Mouse (Mus musculus) lung, adult 2 months (tissue): ENCODE measurements around the gene Tbc1d9b.

ENCODE experiments used
- CTCF ChIP-seq: fragments of 200-500 bp; IDR thresholded peaks from 2 replicates; pipeline ENCODE4 v1.5.1; 2011; ENCODE audit warnings: mild to moderate bottlenecking, low read length, control low read depth; ENCODE audit not compliant: insufficient read depth
- POLR2A ChIP-seq: fragments of 200-500 bp; IDR thresholded peaks from 2 replicates; pipeline ENCODE4 v1.6.1; 2011; ENCODE audit warnings: low read depth, mild to moderate bottlenecking, control low read depth, low read length, borderline replicate concordance; ENCODE audit errors: extremely low read depth

DNA sequence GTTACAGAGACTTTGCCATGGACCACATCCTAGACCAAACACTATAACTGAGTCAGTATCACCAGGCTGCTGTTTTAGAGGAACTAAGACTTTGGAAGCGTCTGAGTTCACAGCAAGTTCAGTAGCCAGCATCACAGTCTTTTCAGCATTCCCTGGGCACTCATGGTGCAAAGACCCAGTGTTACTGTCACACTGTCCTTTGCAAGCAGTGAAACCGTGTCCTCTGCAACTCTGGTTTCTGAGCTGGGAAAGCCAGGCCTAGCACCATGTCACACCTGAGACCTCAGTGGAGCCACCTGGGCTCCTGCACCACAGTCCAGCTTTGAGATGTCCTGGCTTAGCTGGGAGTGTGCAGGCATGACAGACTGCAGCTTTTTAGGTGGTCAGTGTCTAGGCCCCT is 67.7 kb downstream of the Tbc1d9b start:
- no peak for TF ChIP-seq POLR2A
- no peak for TF ChIP-seq CTCF
